Mouse (Mus musculus) olfactory bulb, adult 2 months (tissue): Measurements from ENCODE around the gene Nbl1. TPM values are rescaled to one million over a fixed set of nuclear protein-coding genes. Genes with fewer than 3 reads are reported as not detected.

Source experiments
- H3K27ac ChIP-seq: fragments of 200-500 bp; 2 replicates; pipeline ENCODE4 v1.5.1; 2012; ENCODE audit warnings: low read depth, low read length; ENCODE audit not compliant: insufficient read depth
- H3K4me1 ChIP-seq: fragments of 200-500 bp; 2 replicates; pipeline ENCODE4 v1.6.1; 2012; ENCODE audit warnings: low read length; ENCODE audit not compliant: control insufficient read depth, insufficient read depth
- H3K4me3 ChIP-seq: fragments of 200-500 bp; 2 replicates; pipeline ENCODE4 v1.5.1; 2012; ENCODE audit warnings: mild to moderate bottlenecking, low read depth, low read length, moderate library complexity; ENCODE audit not compliant: insufficient read depth
- CTCF ChIP-seq: fragments of 200-500 bp; IDR thresholded peaks from 2 replicates; pipeline ENCODE4 v1.5.1; 2012; ENCODE audit warnings: low read depth, mild to moderate bottlenecking, low read length, moderate library complexity; ENCODE audit not compliant: insufficient read depth
- POLR2A ChIP-seq: fragments of 200-500 bp; IDR thresholded peaks from 2 replicates; pipeline ENCODE4 v1.6.1; 2012; ENCODE audit warnings: mild to moderate bottlenecking, low read depth, low read length, moderate library complexity; ENCODE audit not compliant: insufficient read depth
- WGBS: fragments of 180-500 bp; shearing (Covaris S2); methylation state at CpG from one replicate; pipeline ENCODE4 v1.1.7; 2018; 5-methylcytosine and 5-hydroxymethylcytosine counted together
- polyA plus RNA-seq: library from polyadenylated mRNA; stranded (reverse); fragments of >200 nt; gene quantifications from 2 replicates; pipeline ENCODE4 v1.2.4, GENCODE M21; 2012; ENCODE audit warnings: low replicate concordance; ENCODE audit not compliant: missing spikeins, insufficient read depth, insufficient read length

Nbl1 gene
- polyA plus RNA-seq, 1 experiment = not detected

DNA sequence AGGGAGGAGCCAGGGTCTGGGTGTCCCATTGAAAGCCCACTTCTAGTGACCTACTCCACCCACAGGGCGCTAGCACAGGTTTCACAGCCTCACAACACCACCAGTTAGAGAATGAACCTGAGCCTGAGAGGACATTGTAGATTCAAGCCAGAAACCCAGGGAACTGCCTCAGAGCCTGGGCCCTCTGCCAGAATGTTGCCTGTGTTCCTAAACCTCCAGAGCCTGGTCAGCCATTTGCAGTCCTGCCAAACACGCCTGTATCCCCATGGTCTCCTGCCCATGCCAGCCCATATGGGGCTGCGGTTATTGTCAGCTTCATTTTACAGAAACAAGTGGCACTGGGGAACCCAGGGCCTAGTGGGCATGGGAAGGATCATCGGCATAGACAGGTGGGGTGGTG lies 37.5 kb downstream of the Nbl1 start:
- Histone ChIP-seq H3K4me1 (peaks cover 14% of the 10 kb centered on the region), H3K4me3 (no peak overlapping the region), H3K27ac (no peak overlapping the region)
- TF ChIP-seq POLR2A (no peak), CTCF (no peak)
- 28% methylated on average over 4 of the region's 4 CpGs for WGBS

GRCm38 (mm10) chr4:139054300-139054923 lies 38.4 kb downstream of the Nbl1 start:
- WGBS = 21% methylated on average over 9 of the region's 9 CpGs
- Histone ChIP-seq H3K4me3 (no peak overlapping the region), H3K4me1 (peaks cover 14% of the 10 kb centered on the region), H3K27ac (no peak overlapping the region)
- TF ChIP-seq POLR2A (no peak), CTCF (peak; percentile 55; the same call in 1 of the 2 replicates)

- TF ChIP-seq POLR2A = no peak
- TF ChIP-seq CTCF = no peak
- 81% methylated on average over 5 of the region's 5 CpGs for WGBS
- H3K27ac ChIP-seq = no peak overlapping the region
- H3K4me1 ChIP-seq = peaks cover 14% of the 10 kb centered on the region
- no peak overlapping the region for H3K4me3 ChIP-seq
Observed at GRCm38 (mm10) chr4:139053391-139053790, 39.4 kb downstream of the Nbl1 start.

GRCm38 (mm10) chr4:139052796-139053195 lies 40.0 kb downstream of the Nbl1 start:
- TF ChIP-seq POLR2A = no peak
- no peak for TF ChIP-seq CTCF
- 54% methylated on average over 7 of the region's 7 CpGs for WGBS
- H3K4me1 ChIP-seq = peaks cover 14% of the 10 kb centered on the region
- H3K4me3 ChIP-seq = no peak overlapping the region
- no peak overlapping the region for H3K27ac ChIP-seq

DNA sequence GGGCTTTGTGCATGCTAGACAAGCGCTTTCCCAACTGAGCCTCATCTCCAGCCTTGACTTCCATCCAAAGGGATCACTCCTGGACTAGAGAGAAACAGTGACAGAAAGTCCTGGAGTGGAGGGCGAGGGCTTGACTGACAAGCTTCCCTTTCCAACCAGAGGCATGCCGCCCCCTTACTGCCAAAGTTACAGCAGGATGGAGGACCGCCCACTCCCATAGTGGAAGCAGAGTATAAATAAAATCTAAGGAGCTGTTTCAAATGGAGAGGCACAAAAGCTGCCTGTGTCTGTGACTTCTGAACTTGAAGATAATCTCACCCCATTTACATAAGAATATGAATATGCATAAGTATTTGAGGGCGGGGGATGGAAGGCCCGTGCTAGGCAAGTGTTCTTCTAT lies 44.3 kb downstream of the Nbl1 start:
- H3K27ac ChIP-seq = no peak overlapping the region
- TF ChIP-seq POLR2A = no peak
- no peak for TF ChIP-seq CTCF
- no peaks in the 10 kb centered on the region for H3K4me1 ChIP-seq
- WGBS = 48% methylated on average over 6 of the region's 6 CpGs
- H3K4me3 ChIP-seq = no peak overlapping the region

- WGBS = 84% methylated on average over 5 of the region's 5 CpGs
- TF ChIP-seq CTCF (no peak), POLR2A (no peak)
- no peak overlapping the region for H3K27ac ChIP-seq
- no peak overlapping the region for H3K4me3 ChIP-seq
- H3K4me1 ChIP-seq = no peaks in the 10 kb centered on the region; the same call in 1 of the 2 replicates
Observed at GRCm38 (mm10) chr4:139046354-139046753, 46.4 kb downstream of the Nbl1 start.

DNA sequence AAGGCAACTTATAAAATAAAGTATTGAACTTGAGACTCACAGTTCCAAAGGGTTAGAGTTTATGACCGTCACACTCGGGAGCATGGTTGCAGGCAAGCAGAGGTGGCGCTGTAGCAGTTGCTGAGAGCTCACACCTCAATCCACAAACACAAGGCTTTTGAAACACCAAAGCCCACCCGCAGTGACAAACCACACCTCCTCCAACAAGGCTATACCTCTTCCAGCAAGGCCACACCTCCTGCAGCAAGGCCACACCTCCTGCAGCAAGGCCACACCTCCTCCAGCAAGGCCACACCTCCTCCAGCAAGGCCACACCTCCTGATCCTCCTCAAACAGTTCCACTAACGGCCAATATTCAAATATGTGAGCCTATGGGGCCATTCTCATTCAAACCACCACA lies 48.2 kb downstream of the Nbl1 start:
- 93% methylated on average over 5 of the region's 5 CpGs for WGBS
- H3K4me3 ChIP-seq = no peak overlapping the region
- TF ChIP-seq CTCF = no peak
- TF ChIP-seq POLR2A = no peak

GRCm38 (mm10) chr4:139043600-139043999 lies 49.2 kb downstream of the Nbl1 start:
- 88% methylated on average over 2 of the region's 2 CpGs for WGBS
- Histone ChIP-seq H3K4me3 (no peak overlapping the region), H3K27ac (no peak overlapping the region), H3K4me1 (peaks cover 7% of the 10 kb centered on the region; the same call in 1 of the 2 replicates)
- no peak for TF ChIP-seq CTCF
- no peak for TF ChIP-seq POLR2A

More for the DNA sequence above, 48.2 kb downstream of the Nbl1 start:
- Histone ChIP-seq H3K27ac (no peak overlapping the region), H3K4me1 (peaks cover 5% of the 10 kb centered on the region; the same call in 1 of the 2 replicates)

DNA sequence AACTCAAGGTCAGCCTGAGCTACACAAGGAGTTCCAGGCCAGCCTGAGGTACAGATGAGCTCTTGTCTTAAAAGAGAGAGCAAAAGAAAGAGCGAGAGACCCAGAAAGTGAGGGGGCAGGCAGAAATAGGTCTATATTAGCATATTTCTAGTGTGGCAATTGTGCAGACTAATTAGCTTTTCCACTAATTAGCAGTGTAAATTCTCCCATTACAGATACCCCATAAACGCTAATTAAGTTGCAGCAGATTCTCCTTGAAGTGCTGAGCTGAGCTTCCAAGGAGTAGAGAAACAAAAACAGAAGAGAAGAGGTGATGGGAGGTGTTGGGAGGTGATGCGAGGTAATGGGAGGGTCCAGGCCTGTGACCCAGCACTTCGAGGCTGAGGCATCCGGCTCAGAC lies 50.2 kb downstream of the Nbl1 start:
- TF ChIP-seq CTCF (no peak), POLR2A (no peak)
- Histone ChIP-seq H3K27ac (no peak overlapping the region), H3K4me1 (peaks cover 16% of the 10 kb centered on the region; the same call in 1 of the 2 replicates), H3K4me3 (no peak overlapping the region)
- 25% methylated on average over 5 of the region's 5 CpGs for WGBS
